Mouse (Mus musculus) hindbrain, embryonic 14.5 days (tissue): Measurements from ENCODE around the gene Exoc4. TPM values are rescaled to one million over a fixed set of nuclear protein-coding genes. Genes with fewer than 3 reads are reported as not detected.

Experiments
- ATAC-seq: fragments of 200-750 bp; cut with Nextera tagmentation; 2 replicates; pipeline ENCODE4 v1.8.0; 2017; ENCODE audit warnings: moderate number of reproducible peaks, mild to moderate bottlenecking, moderate TSS enrichment, moderate library complexity; ENCODE audit not compliant: low FRiP score
- DNase-seq: peaks from one replicate; pipeline ENCODE4 v3.0.0-alpha.2; 2015; ENCODE audit warnings: low spot score
- H3K27ac ChIP-seq: fragments of 300-500 bp; sonication (generic); 2 replicates; pipeline ENCODE4 v1.5.1; 2014; ENCODE audit warnings: mild to moderate bottlenecking, moderate library complexity
- H3K27me3 ChIP-seq: fragments of 300-500 bp; sonication (generic); 2 replicates; pipeline ENCODE4 v1.6.1; 2014; ENCODE audit warnings: mild to moderate bottlenecking, low read length, mixed read lengths; ENCODE audit not compliant: control insufficient read depth, insufficient read depth
- H3K36me3 ChIP-seq: fragments of 300-500 bp; sonication (generic); replicated peaks from 2 replicates; pipeline ENCODE4 v1.6.1; 2014; ENCODE audit not compliant: control insufficient read depth, insufficient read depth
- H3K4me1 ChIP-seq: fragments of 300-500 bp; sonication (generic); replicated peaks from 2 replicates; pipeline ENCODE4 v1.6.1; 2014; ENCODE audit warnings: antibody characterized with exemption, low read length, mixed read lengths; ENCODE audit not compliant: control insufficient read depth, insufficient read depth
- H3K4me2 ChIP-seq: fragments of 300-500 bp; sonication (generic); replicated peaks from 2 replicates; pipeline ENCODE4 v1.6.1; 2014; ENCODE audit warnings: mild to moderate bottlenecking, moderate library complexity
- H3K4me3 ChIP-seq: fragments of 300-500 bp; sonication (generic); replicated peaks from 2 replicates; pipeline ENCODE4 v1.5.1; 2014; ENCODE audit warnings: mild to moderate bottlenecking, low read length
- H3K9ac ChIP-seq: fragments of 300-500 bp; sonication (generic); 2 replicates; pipeline ENCODE4 v1.6.1; 2014
- H3K9me3 ChIP-seq: fragments of 300-500 bp; sonication (generic); 2 replicates; pipeline ENCODE4 v1.6.1; 2016; ENCODE audit warnings: low read length; ENCODE audit not compliant: control insufficient read depth
- WGBS: fragments of 180-500 bp; shearing (Covaris S2); extraction: QIAGEN DNeasy Blood & Tissue Kit; methylation state at CpG from one replicate; pipeline ENCODE4 v1.1.7; 2014; 5-methylcytosine and 5-hydroxymethylcytosine counted together
- polyA plus RNA-seq: library from polyadenylated mRNA; unstranded; fragments of >200 nt; fragmentation: Nextera tagmentation; extraction: Ambion mirVana; gene quantifications from 2 replicates; pipeline ENCODE4 v1.2.1, GENCODE M21; 2014

Gene Exoc4
- polyA plus RNA-seq, 1 experiment from 2014 or later, result 34.7 TPM

GRCm38 (mm10) chr6:33257076-33257789 is 8.3 kb downstream of the Exoc4 start:
- ATAC-seq (no peak), DNase-seq (no peak)
- no peak overlapping the region for H3K27ac ChIP-seq
- H3K27me3 ChIP-seq, result no peaks in the 10 kb centered on the region
- no peaks in the 10 kb centered on the region for H3K36me3 ChIP-seq
- no peaks in the 10 kb centered on the region for H3K4me1 ChIP-seq
- no peaks in the 10 kb centered on the region for H3K9me3 ChIP-seq
- no peak overlapping the region for H3K4me3 ChIP-seq
- no peak overlapping the region for H3K4me2 ChIP-seq
- 67% methylated on average over 5 of the region's 5 CpGs for WGBS
- no peak overlapping the region for H3K9ac ChIP-seq

GRCm38 (mm10) chr6:33259926-33260325 is 11.0 kb downstream of the Exoc4 start:
- DNase-seq, result no peak
- Histone ChIP-seq H3K36me3 (no peaks in the 10 kb centered on the region), H3K4me2 (no peak overlapping the region), H3K4me1 (peaks cover 14% of the 10 kb centered on the region), H3K9me3 (no peaks in the 10 kb centered on the region), H3K27ac (no peak overlapping the region), H3K9ac (no peak overlapping the region), H3K4me3 (no peak overlapping the region), H3K27me3 (no peaks in the 10 kb centered on the region)
- 91% methylated on average over 5 of the region's 5 CpGs for WGBS
- no peak for ATAC-seq

- no peaks in the 10 kb centered on the region for H3K27me3 ChIP-seq
- no peaks in the 10 kb centered on the region for H3K9me3 ChIP-seq
- WGBS, result 96% methylated on average over 3 of the region's 3 CpGs
These were observed 12.7 kb downstream of the Exoc4 start for GRCm38 (mm10) chr6:33261606-33262005.

GRCm38 (mm10) chr6:33263950-33264349 is 15.1 kb downstream of the Exoc4 start:
- no peaks in the 10 kb centered on the region for H3K9me3 ChIP-seq
- no peak for DNase-seq
- H3K4me1 ChIP-seq, result peaks cover 14% of the 10 kb centered on the region
- H3K4me3 ChIP-seq, result no peak overlapping the region
- ATAC-seq, result no peak
- peaks cover 13% of the 10 kb centered on the region for H3K36me3 ChIP-seq
- H3K27ac ChIP-seq, result no peak overlapping the region
- H3K27me3 ChIP-seq, result no peaks in the 10 kb centered on the region
- H3K4me2 ChIP-seq, result no peak overlapping the region
- WGBS, result 71% methylated on average over 5 of the region's 5 CpGs
- H3K9ac ChIP-seq, result no peak overlapping the region

More at GRCm38 (mm10) chr6:33261606-33262005, 12.7 kb downstream of the Exoc4 start:
- peaks cover 14% of the 10 kb centered on the region for H3K4me1 ChIP-seq
- H3K36me3 ChIP-seq, result peaks cover 3% of the 10 kb centered on the region
- ATAC-seq, result no peak
- no peak for DNase-seq
- H3K27ac ChIP-seq, result no peak overlapping the region
- no peak overlapping the region for H3K4me2 ChIP-seq
- H3K4me3 ChIP-seq, result no peak overlapping the region
- H3K9ac ChIP-seq, result no peak overlapping the region

GRCm38 (mm10) chr6:33264388-33264787 is 15.5 kb downstream of the Exoc4 start:
- Histone ChIP-seq H3K9ac (no peak overlapping the region), H3K27ac (no peak overlapping the region), H3K4me3 (no peak overlapping the region), H3K9me3 (no peaks in the 10 kb centered on the region), H3K4me2 (no peak overlapping the region), H3K4me1 (peaks cover 14% of the 10 kb centered on the region), H3K36me3 (peaks cover 13% of the 10 kb centered on the region), H3K27me3 (no peaks in the 10 kb centered on the region)
- WGBS, result 72% methylated on average over 2 of the region's 2 CpGs
- no peak for DNase-seq
- no peak for ATAC-seq

GRCm38 (mm10) chr6:33267571-33267970 is 18.7 kb downstream of the Exoc4 start:
- Histone ChIP-seq H3K27me3 (no peaks in the 10 kb centered on the region), H3K4me2 (no peak overlapping the region), H3K36me3 (peaks cover 13% of the 10 kb centered on the region), H3K4me3 (no peak overlapping the region), H3K9ac (no peak overlapping the region), H3K4me1 (peaks cover 14% of the 10 kb centered on the region), H3K9me3 (no peaks in the 10 kb centered on the region), H3K27ac (no peak overlapping the region)
- DNase-seq (no peak), ATAC-seq (no peak)
- WGBS, result 91% methylated on average over 6 of the region's 6 CpGs

- 35% methylated on average over 3 of the region's 3 CpGs for WGBS
- Histone ChIP-seq H3K27me3 (no peaks in the 10 kb centered on the region), H3K4me3 (no peak overlapping the region), H3K9me3 (no peaks in the 10 kb centered on the region), H3K27ac (peak overlapping the region; percentile 80), H3K9ac (no peak overlapping the region), H3K4me1 (peaks cover 12% of the 10 kb centered on the region), H3K36me3 (no peaks in the 10 kb centered on the region), H3K4me2 (no peak overlapping the region)
- DNase-seq, result peak; percentile 47
- 0 out of 2 replicates have a peak, but pooled peaks have one; percentile 51 for ATAC-seq
These were observed 34.6 kb downstream of the Exoc4 start for GRCm38 (mm10) chr6:33283523-33283922.

GRCm38 (mm10) chr6:33283936-33284335 is 35.1 kb downstream of the Exoc4 start:
- ATAC-seq, result no peak
- Histone ChIP-seq H3K36me3 (no peaks in the 10 kb centered on the region), H3K4me1 (peaks cover 12% of the 10 kb centered on the region), H3K27ac (peak overlapping the region; percentile 80), H3K9ac (no peak overlapping the region), H3K4me3 (no peak overlapping the region), H3K4me2 (no peak overlapping the region), H3K27me3 (no peaks in the 10 kb centered on the region), H3K9me3 (no peaks in the 10 kb centered on the region)
- peak; percentile 58 for DNase-seq
- WGBS, result 55% methylated on average over 4 of the region's 4 CpGs

GRCm38 (mm10) chr6:33286376-33286775 is 37.5 kb downstream of the Exoc4 start:
- Histone ChIP-seq H3K4me2 (no peak overlapping the region), H3K9me3 (no peaks in the 10 kb centered on the region), H3K27me3 (no peaks in the 10 kb centered on the region), H3K4me3 (no peak overlapping the region), H3K4me1 (peaks cover 12% of the 10 kb centered on the region), H3K27ac (no peak overlapping the region), H3K9ac (no peak overlapping the region), H3K36me3 (no peaks in the 10 kb centered on the region)
- DNase-seq, result no peak
- no peak for ATAC-seq
- WGBS, result 86% methylated on average over 6 of the region's 6 CpGs
